Mouse (Mus musculus) T-helper 1 cell (primary cell): ENCODE results near the gene Gnat1.

Experiments used
- in situ Hi-C: fragments of 300-600 bp; cut with MboI, MseI; formaldehyde crosslinking; loops from one replicate; pipeline ENCODE4 v1.15.1; 2025; ENCODE audit warnings: high pct_unique_total_duplicates

Gnat1 gene

GRCm38 (mm10) chr9:107627387-107628255 is 51.9 kb downstream of the Gnat1 start:
- in situ Hi-C loops: no loop called here

DNA sequence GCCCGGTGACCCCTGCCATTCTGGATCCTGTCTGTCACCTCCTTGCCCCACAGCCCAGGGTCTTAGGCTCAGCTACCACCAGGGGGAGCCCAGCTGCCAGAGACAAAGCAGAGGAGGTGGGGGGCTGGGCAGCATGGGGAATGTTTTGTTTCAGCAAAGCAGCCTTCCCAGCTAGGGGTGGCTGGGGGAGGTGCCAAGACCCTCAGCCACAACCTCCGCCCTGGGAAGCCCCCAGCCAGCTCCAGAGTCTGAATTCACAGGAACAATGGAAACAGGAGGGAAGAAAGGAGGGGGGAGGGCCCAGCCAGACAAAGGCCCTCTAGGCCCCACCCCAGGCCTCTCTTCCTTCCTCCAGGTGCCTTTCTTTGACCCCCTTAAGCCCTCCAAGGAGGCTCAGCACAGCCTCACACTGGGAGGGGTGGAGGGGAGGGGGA is 52.7 kb downstream of the Gnat1 start:
- in situ Hi-C loops: no loop called here

- in situ Hi-C loops: no loop called here
Observed at GRCm38 (mm10) chr9:107626158-107626843, 53.2 kb downstream of the Gnat1 start.

- in situ Hi-C loops: no loop called here
Observed at GRCm38 (mm10) chr9:107625351-107626128, 54.0 kb downstream of the Gnat1 start.

- in situ Hi-C loops: no loop called here
Observed at GRCm38 (mm10) chr9:107624951-107625350, 54.6 kb downstream of the Gnat1 start.

- in situ Hi-C loops: no loop called here
Observed at GRCm38 (mm10) chr9:107624539-107624938, 55.0 kb downstream of the Gnat1 start.
